Mouse (Mus musculus): Measurements from ENCODE around the gene Hist1h2bc. TPM values are rescaled to one million over a fixed set of nuclear protein-coding genes. Genes with fewer than 3 reads are reported as not detected.
"Not testable (repeated sequence)": the region's sequence is repeated elsewhere in the genome, so short reads cannot be mapped to it uniquely, and the experiment has no call there.

The Hist1h2bc gene
- polyA plus RNA-seq, 1 experiment from 2014 or later, result 29.4 TPM

DNA sequence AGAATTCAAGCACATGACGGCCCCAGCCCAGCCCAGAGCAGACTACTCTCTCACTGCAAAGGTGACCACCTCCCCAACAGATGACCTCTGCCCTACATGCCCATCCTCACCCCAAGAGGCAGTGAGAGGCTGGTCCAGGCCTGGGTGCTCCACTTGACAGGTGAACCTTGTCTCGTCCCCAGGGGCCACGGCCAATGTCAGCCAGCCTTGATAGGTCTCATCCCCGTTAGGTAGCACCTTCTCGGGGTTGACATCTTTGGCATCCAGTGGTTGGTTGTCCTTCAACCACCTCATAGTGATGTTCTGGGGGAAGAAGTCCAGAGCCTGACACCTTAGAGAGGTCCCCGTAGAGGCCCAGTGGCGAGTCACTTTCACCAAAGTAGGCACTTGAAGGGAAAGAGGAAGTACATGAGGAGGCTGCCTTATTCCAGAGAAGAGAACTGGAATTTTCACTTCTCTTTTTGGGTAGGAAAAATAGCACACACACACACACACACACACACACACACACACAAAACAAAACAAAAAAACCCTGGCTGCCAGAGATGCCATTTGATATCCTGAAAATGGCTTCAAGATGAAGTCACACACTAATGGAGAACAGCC is 21.9 kb downstream of the Hist1h2bc start:
- Histone ChIP-seq H3K9me3 (no peaks in the 10 kb centered on the region), H3K27ac (0 out of 2 replicates have a peak overlapping the region, but pooled peaks have one; percentile 22), H3K4me1 (peaks cover 29% of the 10 kb centered on the region), H3K27me3 (ENCODE audit: insufficient read depth, poor library complexity, severe bottlenecking) (no peaks in the 10 kb centered on the region), H3K36me3 (no peaks in the 10 kb centered on the region), H3K4me3 (no peak overlapping the region)
- 78% methylated on average over 7 of the region's 7 CpGs for WGBS
- DNase-seq (ENCODE audit: low spot score), result peak; percentile 50

DNA sequence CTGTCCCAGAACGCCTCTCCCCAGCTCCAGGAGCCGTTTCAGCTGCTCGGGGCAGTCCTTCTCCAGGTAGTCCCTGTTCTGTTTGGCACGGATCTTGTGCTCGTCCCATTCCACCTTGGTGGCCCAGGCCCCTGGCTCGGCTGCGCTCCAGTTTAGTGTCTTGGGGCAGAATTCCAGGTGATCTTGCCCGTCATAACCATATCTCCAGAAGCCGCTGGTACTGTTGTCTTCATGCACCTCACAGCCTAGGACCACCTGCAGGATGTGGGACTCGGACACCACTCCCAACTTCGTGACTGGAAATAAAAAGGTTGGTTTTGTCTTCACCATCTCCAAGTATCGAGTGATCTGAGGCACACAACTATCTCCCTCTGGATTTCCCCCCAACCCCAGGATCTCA is 22.8 kb downstream of the Hist1h2bc start:
- no peak for DNase-seq (ENCODE audit: low spot score)
- no peaks in the 10 kb centered on the region for H3K36me3 ChIP-seq
- no peak overlapping the region for H3K27ac ChIP-seq
- H3K4me3 ChIP-seq, result no peak overlapping the region
- no peaks in the 10 kb centered on the region for H3K27me3 ChIP-seq (ENCODE audit: insufficient read depth, poor library complexity, severe bottlenecking)
- peaks cover 28% of the 10 kb centered on the region for H3K4me1 ChIP-seq
- H3K9me3 ChIP-seq, result no peaks in the 10 kb centered on the region
- WGBS, result 90% methylated on average over 12 of the region's 12 CpGs

DNA sequence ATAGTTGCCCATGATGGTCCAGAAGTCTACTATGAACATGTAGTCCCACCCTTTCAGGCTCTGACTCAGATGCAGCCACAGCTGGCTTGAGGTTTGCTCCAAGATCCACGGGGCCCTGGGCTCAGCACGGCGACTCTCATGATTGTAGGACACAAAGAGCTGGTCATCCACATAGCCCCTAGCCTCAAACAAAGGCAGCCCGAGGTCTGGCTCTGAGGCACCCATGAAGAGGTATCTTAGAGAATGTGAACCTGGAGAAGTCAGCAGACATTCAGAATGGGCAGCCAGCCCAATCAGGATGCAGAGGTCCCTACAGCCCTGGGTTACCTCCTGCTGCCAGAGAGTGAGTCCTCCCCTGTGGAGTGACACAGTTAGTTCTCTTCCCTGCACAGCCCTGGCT is 24.0 kb downstream of the Hist1h2bc start:
- DNase-seq (ENCODE audit: low spot score), result no peak
- Histone ChIP-seq H3K4me1 (peaks cover 28% of the 10 kb centered on the region), H3K36me3 (no peaks in the 10 kb centered on the region), H3K4me3 (no peak overlapping the region), H3K9me3 (no peaks in the 10 kb centered on the region), H3K27ac (peak overlapping the region; percentile 26; the same call in 1 of the 2 replicates), H3K27me3 (ENCODE audit: insufficient read depth, poor library complexity, severe bottlenecking) (no peaks in the 10 kb centered on the region)
- 74% methylated on average over 4 of the region's 4 CpGs for WGBS

DNA sequence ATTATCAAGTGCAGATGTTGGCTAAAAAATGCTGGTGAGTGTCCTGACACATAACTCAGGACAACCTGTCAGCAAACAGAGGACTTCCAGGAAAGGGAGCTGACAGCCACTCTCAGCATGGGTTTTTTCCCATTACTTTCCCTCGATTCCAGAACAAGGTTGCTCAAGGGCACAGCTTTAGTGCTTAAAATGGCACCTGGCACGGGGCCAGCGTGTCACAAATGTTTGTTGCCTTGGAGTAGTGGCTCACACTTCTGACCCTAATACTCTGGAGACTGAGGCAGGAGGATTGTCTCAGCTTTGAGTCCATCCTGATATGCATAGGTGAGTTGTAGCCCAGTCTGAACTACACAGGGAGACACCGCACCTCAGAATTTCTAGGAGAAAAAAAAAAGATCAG is 24.7 kb downstream of the Hist1h2bc start:
- Histone ChIP-seq H3K27me3 (ENCODE audit: insufficient read depth, poor library complexity, severe bottlenecking) (no peaks in the 10 kb centered on the region), H3K4me3 (no peak overlapping the region), H3K9me3 (no peaks in the 10 kb centered on the region), H3K27ac (peak overlapping the region; percentile 26), H3K4me1 (peaks cover 28% of the 10 kb centered on the region), H3K36me3 (no peaks in the 10 kb centered on the region)
- 54% methylated on average over 4 of the region's 4 CpGs for WGBS
- no peak for DNase-seq (ENCODE audit: low spot score)

DNA sequence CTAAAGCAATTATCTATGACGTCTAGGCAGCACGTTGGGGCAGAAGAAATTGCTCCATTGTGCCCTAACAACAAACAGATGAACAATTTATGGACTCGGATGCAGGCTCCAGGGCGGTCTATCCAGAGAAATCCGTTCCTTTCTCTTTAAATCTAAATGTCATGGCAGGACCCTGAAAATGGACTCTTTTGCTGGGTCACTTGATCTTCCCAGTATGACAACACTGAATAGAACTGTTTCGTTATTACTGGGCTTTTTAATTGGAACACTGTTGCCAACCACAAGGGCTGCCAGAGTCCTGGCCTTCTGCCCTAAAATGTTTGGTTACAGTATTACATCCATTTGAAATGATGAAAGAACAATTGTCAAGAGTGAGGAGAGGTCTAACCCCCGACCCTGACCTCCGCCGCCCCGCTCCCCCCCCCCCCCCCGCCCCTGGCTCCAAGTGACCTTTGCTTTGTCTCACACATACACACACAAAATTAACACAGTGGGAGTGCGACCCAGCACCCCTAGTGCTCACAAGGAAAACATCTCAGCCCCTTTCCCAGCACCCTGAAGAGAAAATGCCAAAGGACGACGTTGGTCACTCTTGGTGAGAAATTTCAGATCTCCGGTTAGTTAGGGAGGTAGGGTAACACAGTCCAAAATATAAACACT is 25.8 kb downstream of the Hist1h2bc start:
- Histone ChIP-seq H3K9me3 (no peaks in the 10 kb centered on the region), H3K4me1 (peaks cover 28% of the 10 kb centered on the region), H3K27ac (peak overlapping the region; percentile 80), H3K27me3 (ENCODE audit: insufficient read depth, poor library complexity, severe bottlenecking) (no peaks in the 10 kb centered on the region), H3K4me3 (peak overlapping the region; percentile 61), H3K36me3 (no peaks in the 10 kb centered on the region)
- WGBS, result 29% methylated on average over 15 of the region's 15 CpGs
- DNase-seq (ENCODE audit: low spot score), result no peak

DNA sequence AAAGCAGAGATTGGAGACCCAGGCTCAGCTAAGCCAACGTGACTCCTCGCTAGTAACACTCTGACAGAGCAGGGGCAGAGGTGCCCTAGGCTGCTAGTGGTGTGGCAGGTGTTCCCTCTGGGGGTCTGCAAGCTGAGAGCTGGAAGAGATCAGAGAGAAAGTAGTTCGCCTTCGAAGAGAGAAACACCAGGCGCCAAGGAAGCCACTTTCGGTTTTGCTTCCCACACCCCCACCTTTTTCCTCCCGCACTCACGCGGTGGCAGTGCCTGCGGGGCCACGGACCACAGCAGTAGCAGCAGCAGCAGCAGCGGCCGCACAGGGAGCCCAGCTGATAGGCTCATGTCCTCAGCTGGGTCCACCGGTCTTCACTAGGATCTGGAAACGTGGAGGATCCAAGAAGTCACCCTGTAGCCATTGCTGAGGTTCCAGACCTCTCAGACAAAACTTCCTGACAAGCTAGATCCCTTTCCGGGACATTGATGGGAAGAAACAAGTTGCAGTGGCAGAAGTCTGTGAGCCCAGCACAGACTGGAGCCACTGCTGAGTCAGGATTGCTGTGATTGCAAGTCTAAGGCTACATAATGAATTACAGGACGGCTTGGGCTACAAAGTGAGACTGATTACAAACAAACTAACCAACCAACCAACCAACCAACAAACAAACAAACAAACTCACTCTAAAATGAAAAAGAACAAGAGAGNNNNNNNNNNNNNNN is 26.5 kb downstream of the Hist1h2bc start, which contains the start of gene Hfe:
Hfe (minus strand) TSS at position 481 of the 716 bp plus-strand sequence.
- no peak for DNase-seq (ENCODE audit: low spot score)
- Histone ChIP-seq H3K36me3 (no peaks in the 10 kb centered on the region), H3K27me3 (ENCODE audit: insufficient read depth, poor library complexity, severe bottlenecking) (no peaks in the 10 kb centered on the region), H3K4me1 (peaks cover 28% of the 10 kb centered on the region), H3K4me3 (peak within 1 kb of the TSS; percentile 61), H3K9me3 (no peaks in the 10 kb centered on the region), H3K27ac (peak within 1 kb of the TSS; percentile 80)
- WGBS, result 1% methylated on average over 17 of the region's 17 CpGs

DNA sequence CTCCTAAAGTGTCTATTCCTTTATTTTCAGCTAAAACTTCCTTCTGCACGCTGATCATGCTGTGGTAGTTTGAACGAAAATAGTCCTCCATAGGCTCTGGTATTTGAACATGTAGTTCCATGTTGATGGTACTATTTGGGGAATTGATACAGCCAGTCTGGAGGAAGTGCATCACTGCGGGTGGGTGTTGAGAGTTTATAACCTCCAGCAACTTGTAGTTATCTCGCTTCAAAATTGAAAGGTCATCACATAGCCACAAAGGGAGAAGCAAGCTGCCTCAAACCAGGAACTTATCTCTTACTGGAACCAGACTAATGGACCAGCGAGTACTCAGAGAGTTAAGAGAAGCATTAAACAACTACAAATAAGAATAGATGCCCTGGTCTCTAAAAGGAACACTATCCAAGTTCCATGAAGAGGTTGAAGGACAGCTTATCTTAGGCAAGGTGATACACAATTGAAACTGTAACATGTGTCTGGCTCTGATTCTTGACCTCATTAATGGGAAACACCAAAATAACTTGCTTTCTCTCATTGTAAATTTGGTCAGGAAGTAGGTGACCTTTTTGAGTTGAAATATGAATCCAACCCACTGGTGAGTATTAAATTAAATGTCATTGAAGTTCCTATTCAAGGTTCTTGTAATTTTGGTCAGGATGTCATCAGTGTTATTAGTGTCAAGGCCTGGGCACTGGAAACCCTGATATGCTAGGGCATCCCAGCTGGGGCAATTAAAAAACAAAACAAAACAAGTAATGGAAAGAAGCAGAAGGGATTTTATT is 32.5 kb downstream of the Hist1h2bc start:
- Histone ChIP-seq H3K9me3 (no peaks in the 10 kb centered on the region), H3K27ac (no peak overlapping the region), H3K4me3 (no peak overlapping the region), H3K27me3 (ENCODE audit: insufficient read depth, poor library complexity, severe bottlenecking) (no peaks in the 10 kb centered on the region), H3K36me3 (no peaks in the 10 kb centered on the region), H3K4me1 (peaks cover 3% of the 10 kb centered on the region; the same call in 1 of the 2 replicates)
- WGBS, result 61% methylated on average over 5 of the region's 5 CpGs
- no peak for DNase-seq (ENCODE audit: low spot score)

DNA sequence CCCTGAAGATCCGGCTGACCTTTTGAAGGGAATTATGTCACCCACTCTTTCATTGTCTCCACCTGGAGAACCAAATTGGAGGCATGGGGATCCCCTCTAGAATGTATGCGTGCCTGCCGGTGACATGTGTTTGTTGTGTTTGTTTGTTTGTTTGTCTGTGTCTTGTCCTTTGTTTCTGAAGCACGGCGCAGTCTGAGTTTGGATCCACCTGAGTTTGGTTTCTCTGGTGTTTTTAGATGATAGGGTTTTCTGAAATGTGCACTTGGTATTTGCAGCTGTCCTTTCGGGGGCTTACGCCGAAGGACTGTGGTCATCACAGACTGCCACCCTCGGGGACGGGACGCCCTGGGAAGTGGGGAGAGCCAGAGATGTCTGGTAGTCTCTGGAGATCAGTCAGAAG is 33.2 kb downstream of the Hist1h2bc start:
- peaks cover 3% of the 10 kb centered on the region; the same call in 1 of the 2 replicates for H3K4me1 ChIP-seq
- DNase-seq (ENCODE audit: low spot score), result no peak
- no peaks in the 10 kb centered on the region for H3K9me3 ChIP-seq
- no peaks in the 10 kb centered on the region for H3K36me3 ChIP-seq
- no peak overlapping the region for H3K27ac ChIP-seq
- no peak overlapping the region for H3K4me3 ChIP-seq
- 36% methylated on average over 11 of the region's 11 CpGs for WGBS
- no peaks in the 10 kb centered on the region for H3K27me3 ChIP-seq (ENCODE audit: insufficient read depth, poor library complexity, severe bottlenecking)

DNA sequence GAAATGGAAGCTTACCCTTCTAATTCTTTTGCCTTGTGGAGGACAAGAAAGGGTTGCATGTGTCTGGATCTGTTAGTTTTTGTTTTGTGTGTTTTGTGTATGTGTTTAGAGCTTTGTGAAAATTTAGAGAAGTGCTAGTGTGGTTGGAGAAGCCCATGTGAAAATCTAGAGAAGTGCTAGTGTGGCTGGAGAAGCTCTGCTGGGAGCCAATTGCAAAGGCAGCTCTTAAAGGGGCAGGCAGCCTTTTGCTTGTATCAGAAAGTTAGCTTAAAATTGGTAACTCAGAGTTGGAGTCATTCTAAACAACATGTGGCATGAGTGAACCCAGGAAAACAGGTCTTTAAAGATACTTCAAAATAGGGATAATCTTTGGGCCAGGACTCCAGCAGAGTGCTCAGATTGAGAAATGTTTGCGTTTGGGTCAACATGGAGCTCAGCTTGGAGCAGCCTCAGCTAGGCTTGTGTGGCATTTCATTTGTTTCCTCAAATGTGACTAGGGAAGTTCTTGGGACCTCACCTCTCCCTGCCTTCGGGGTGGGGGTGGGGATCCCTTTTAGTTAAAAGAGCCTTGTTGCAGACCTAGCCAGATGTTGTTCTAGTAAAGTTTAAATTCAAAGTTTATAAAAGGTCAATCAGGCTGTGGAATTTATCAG is 33.7 kb downstream of the Hist1h2bc start:
- H3K27ac ChIP-seq; H3K27me3 ChIP-seq (ENCODE audit: insufficient read depth, poor library complexity, severe bottlenecking); H3K4me3 ChIP-seq; H3K4me1 ChIP-seq; DNase-seq (ENCODE audit: low spot score); H3K9me3 ChIP-seq; H3K36me3 ChIP-seq: not testable (repeated sequence)
- 11% methylated on average over 2 of the region's 2 CpGs for WGBS

DNA sequence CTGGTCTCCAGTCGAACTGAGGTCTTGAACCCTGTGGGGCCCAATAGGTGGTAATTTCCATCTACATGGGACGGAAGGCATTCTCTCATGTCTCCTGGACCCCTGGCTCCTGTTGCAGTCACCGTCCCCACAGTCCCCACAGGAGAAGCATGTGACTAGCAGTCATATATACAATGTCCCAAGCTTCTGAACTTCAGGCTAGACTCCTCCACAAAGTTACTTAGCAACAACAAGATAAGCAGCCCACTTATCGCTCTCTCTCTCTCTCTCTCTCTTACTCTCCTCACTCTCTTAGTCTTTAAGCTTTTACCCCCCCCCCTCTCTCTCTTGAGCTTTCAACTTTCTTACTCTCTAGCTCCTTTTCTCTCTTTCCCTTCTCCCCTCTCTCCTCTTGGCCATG is 40.2 kb downstream of the Hist1h2bc start:
- no peak for DNase-seq (ENCODE audit: low spot score)
- H3K27me3 ChIP-seq (ENCODE audit: insufficient read depth, poor library complexity, severe bottlenecking), result no peaks in the 10 kb centered on the region
- peaks cover 15% of the 10 kb centered on the region for H3K4me1 ChIP-seq

DNA sequence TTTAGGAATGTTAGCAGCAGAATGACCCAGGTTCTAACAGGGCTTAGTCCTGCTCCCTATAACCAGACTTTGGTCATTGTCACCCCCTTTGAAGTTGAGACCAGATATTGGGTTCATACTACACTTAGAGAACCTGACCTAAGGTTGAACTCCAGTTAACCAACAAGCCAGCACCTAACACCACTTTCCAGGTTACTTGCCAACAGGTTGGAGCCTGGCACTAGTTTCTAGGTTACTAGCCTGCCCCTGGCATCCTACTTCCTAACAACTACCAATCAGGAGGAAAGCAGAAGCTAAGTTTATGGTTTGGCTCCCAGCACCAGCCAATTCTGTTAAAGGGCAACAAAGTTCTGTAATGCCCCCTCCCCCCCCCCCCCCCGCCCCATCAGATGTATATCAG is 41.2 kb downstream of the Hist1h2bc start:
- WGBS, result 63% methylated on average over 1 of the region's 1 CpGs
- H3K4me1 ChIP-seq, result peaks cover 15% of the 10 kb centered on the region
- H3K9me3 ChIP-seq, result no peaks in the 10 kb centered on the region
- no peaks in the 10 kb centered on the region for H3K27me3 ChIP-seq (ENCODE audit: insufficient read depth, poor library complexity, severe bottlenecking)
- no peak for DNase-seq (ENCODE audit: low spot score)
- no peak overlapping the region for H3K4me3 ChIP-seq
- H3K36me3 ChIP-seq, result no peaks in the 10 kb centered on the region
- H3K27ac ChIP-seq, result peak overlapping the region; percentile 73; the same call in 1 of the 2 replicates

More for the DNA sequence above, 40.2 kb downstream of the Hist1h2bc start:
- 42% methylated on average over 4 of the region's 4 CpGs for WGBS
- Histone ChIP-seq H3K4me3 (no peak overlapping the region), H3K9me3 (no peaks in the 10 kb centered on the region), H3K36me3 (no peaks in the 10 kb centered on the region), H3K27ac (peak overlapping the region; percentile 73; the same call in 1 of the 2 replicates)

DNA sequence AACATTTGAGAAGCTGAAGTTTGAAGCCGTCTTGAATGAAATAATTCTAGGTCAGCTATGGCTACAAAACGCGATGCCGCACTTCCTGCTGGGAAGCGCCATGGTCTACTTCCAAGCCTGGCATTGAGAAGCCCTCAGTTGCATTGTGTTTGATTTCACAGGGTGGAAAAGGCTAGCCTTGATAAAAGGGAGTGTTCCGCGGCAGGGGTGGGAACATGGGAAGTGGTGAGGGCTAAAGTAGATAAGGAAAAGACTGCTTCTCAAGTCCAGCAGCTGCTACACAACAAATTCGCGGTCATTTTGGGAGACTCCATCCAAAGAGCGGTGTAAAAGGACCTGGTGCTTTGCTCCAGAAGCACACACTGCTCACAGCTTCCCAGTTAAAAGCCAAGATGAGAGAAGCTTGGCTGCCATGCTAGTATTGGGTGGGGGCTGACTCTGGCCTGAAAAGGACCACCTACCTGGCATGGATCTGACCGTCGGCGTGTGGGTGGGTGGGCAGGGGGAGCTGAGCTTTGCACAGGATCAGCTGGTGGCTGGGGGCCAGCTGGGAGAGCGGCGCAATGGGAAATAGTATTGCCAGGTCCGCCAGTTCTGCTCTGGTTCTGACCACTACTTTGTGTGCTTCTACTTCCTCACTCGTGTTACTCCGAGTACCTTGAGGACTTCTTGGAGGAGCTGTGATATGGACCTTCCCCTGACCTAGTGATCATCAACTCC is 44.6 kb downstream of the Hist1h2bc start:
- H3K9me3 ChIP-seq, result no peaks in the 10 kb centered on the region
- H3K27ac ChIP-seq, result no peak overlapping the region
- no peaks in the 10 kb centered on the region for H3K27me3 ChIP-seq (ENCODE audit: insufficient read depth, poor library complexity, severe bottlenecking)
- no peak overlapping the region for H3K4me3 ChIP-seq
- 71% methylated on average over 18 of the region's 18 CpGs for WGBS
- DNase-seq (ENCODE audit: low spot score), result no peak
- peaks cover 18% of the 10 kb centered on the region for H3K4me1 ChIP-seq
- no peaks in the 10 kb centered on the region for H3K36me3 ChIP-seq
